Mouse (Mus musculus): Measurements from ENCODE around the gene Tubg1.
A peak's percentile ranks its signal among the peaks of the same experiment; 100 is the strongest.
"Not testable (repeated sequence)": the region's sequence is repeated elsewhere in the genome, so short reads cannot be mapped to it uniquely, and the experiment has no call there.

Tubg1 gene

GRCm38 (mm10) chr11:101143338-101144225 lies 23.8 kb downstream of the Tubg1 start:
- peak; percentile 62 to 72 for DNase-seq

- DNase-seq, result no peak
These were observed 26.6 kb downstream of the Tubg1 start for GRCm38 (mm10) chr11:101146377-101146776.

GRCm38 (mm10) chr11:101148751-101149150 lies 29.0 kb downstream of the Tubg1 start:
- no peak for DNase-seq

- DNase-seq, result no peak
These were observed 29.7 kb downstream of the Tubg1 start for GRCm38 (mm10) chr11:101149178-101150105.

- DNase-seq, result no peak
These were observed 31.3 kb downstream of the Tubg1 start for GRCm38 (mm10) chr11:101151063-101151462.

GRCm38 (mm10) chr11:101152825-101153224 lies 33.1 kb downstream of the Tubg1 start:
- DNase-seq, result no peak

- no peak for DNase-seq
These were observed 34.9 kb downstream of the Tubg1 start for GRCm38 (mm10) chr11:101154648-101155047.

GRCm38 (mm10) chr11:101155151-101155550 lies 35.4 kb downstream of the Tubg1 start:
- no peak for DNase-seq

GRCm38 (mm10) chr11:101155728-101156371 lies 36.1 kb downstream of the Tubg1 start, which contains the start of gene Tubg2:
Gene Tubg2, plus strand, starts transcription at chr11:101155907.
- DNase-seq, result peak; percentile 68 to 72

- DNase-seq, result not testable (repeated sequence)
These were observed 40.4 kb downstream of the Tubg1 start for GRCm38 (mm10) chr11:101160151-101160550.

- DNase-seq, result not testable (repeated sequence)
These were observed 41.3 kb downstream of the Tubg1 start for GRCm38 (mm10) chr11:101160981-101161505.

GRCm38 (mm10) chr11:101161551-101161950 lies 41.8 kb downstream of the Tubg1 start:
- DNase-seq, result no peak

GRCm38 (mm10) chr11:101162301-101162700 lies 42.6 kb downstream of the Tubg1 start:
- no peak for DNase-seq

GRCm38 (mm10) chr11:101162772-101163171 lies 43.0 kb downstream of the Tubg1 start:
- no peak for DNase-seq

- no peak for DNase-seq
These were observed 44.0 kb downstream of the Tubg1 start for GRCm38 (mm10) chr11:101163476-101164350.

GRCm38 (mm10) chr11:101164351-101164665 lies 44.6 kb downstream of the Tubg1 start:
- no peak for DNase-seq

- no peak for DNase-seq
These were observed 45.2 kb downstream of the Tubg1 start for GRCm38 (mm10) chr11:101164677-101165580.

- no peak for DNase-seq
These were observed 46.6 kb downstream of the Tubg1 start for GRCm38 (mm10) chr11:101166357-101166756.

GRCm38 (mm10) chr11:101167211-101167962 lies 47.6 kb downstream of the Tubg1 start:
- no peak for DNase-seq

GRCm38 (mm10) chr11:101167963-101168300 lies 48.2 kb downstream of the Tubg1 start:
- DNase-seq, result no peak

Measured in B cell, adult 2 months (primary cell).